Mouse (Mus musculus): ENCODE data around the gene Hgd. TPM values are rescaled to one million over a fixed set of nuclear protein-coding genes. Genes with fewer than 3 reads are reported as not detected.

Hgd gene
- polyA plus RNA-seq, 1 experiment from 2014 or later, result 0.16 TPM

Other genes starting within 250 kb of the Hgd start
- 1.00 and 1.3 TPM in 2 replicates for gene Stxbp5l, start 195.2 kb upstream of the Hgd start, polyA plus RNA-seq (2016; fragmentation: Nextera tagmentation; extraction: Ambion mirVana)
- 44.9 and 49.6 TPM in 2 replicates for gene Gtf2e1, start 40.4 kb upstream of the Hgd start, polyA plus RNA-seq (2016; fragmentation: Nextera tagmentation; extraction: Ambion mirVana)
- gene Rabl3, start 40.3 kb upstream of the Hgd start, polyA plus RNA-seq (2016; fragmentation: Nextera tagmentation; extraction: Ambion mirVana), result 34.5 and 36.2 TPM in 2 replicates
- gene Ndufb4, start 74.3 kb downstream of the Hgd start, polyA plus RNA-seq (2016; fragmentation: Nextera tagmentation; extraction: Ambion mirVana), result 38.1 and 39.3 TPM in 2 replicates
- gene Fstl1, start 196.7 kb downstream of the Hgd start, polyA plus RNA-seq (2016; fragmentation: Nextera tagmentation; extraction: Ambion mirVana), result 192 and 210 TPM in 2 replicates

Data from embryonic facial prominence, embryonic 10.5 days (tissue).